Mouse (Mus musculus): ENCODE data around the gene Olfr1024. TPM values are rescaled to one million over a fixed set of nuclear protein-coding genes. Genes with fewer than 3 reads are reported as not detected.

Gene Olfr1024
- polyA plus RNA-seq (2014; fragmentation: Illumina TruSeq; extraction: RNeasy Lipid Tissue Mini Kit (QIAGEN cat#74804); ENCODE audit: low read depth, low replicate concordance), result not detected

GRCm38 (mm10) chr2:85904952-85905351, at the start of gene Olfr1024:
TSS of gene Olfr1024 (minus strand) at chr2:85905052.

GRCm38 (mm10) chr2:85950137-85950536, 45.3 kb upstream of the Olfr1024 start, which contains the start of gene Olfr1028:
TSS of gene Olfr1028 (plus strand) at chr2:85950437.

GRCm38 (mm10) chr2:85921258-85921657, 16.4 kb upstream of the Olfr1024 start, which contains the start of gene Olfr1026:
TSS of gene Olfr1026 (plus strand) at chr2:85921558.

GRCm38 (mm10) chr2:85914893-85915292, 10.0 kb upstream of the Olfr1024 start, which contains the start of gene Olfr1025-ps1:
TSS of gene Olfr1025-ps1 (plus strand) at chr2:85915193.

GRCm38 (mm10) chr2:85885340-85885739, 19.5 kb downstream of the Olfr1024 start, which contains the start of gene Olfr1023:
TSS of gene Olfr1023 (plus strand) at chr2:85885640.

GRCm38 (mm10) chr2:85868294-85868693, 36.6 kb downstream of the Olfr1024 start, which contains the start of gene Olfr1022:
TSS of gene Olfr1022 (plus strand) at chr2:85868594.

Other genes starting within 250 kb of the Olfr1024 start
- gene Olfr154, start 240.6 kb downstream of the Olfr1024 start, polyA plus RNA-seq (2014; fragmentation: Illumina TruSeq; extraction: RNeasy Lipid Tissue Mini Kit (QIAGEN cat#74804); ENCODE audit: low read depth, low replicate concordance), result not detected
- gene Olfr1006, start 226.3 kb downstream of the Olfr1024 start, polyA plus RNA-seq (2014; fragmentation: Illumina TruSeq; extraction: RNeasy Lipid Tissue Mini Kit (QIAGEN cat#74804); ENCODE audit: low read depth, low replicate concordance), result not detected
- gene Olfr1008, start 215.6 kb downstream of the Olfr1024 start, polyA plus RNA-seq (2014; fragmentation: Illumina TruSeq; extraction: RNeasy Lipid Tissue Mini Kit (QIAGEN cat#74804); ENCODE audit: low read depth, low replicate concordance), result not detected
- gene Olfr1009, start 189.6 kb downstream of the Olfr1024 start, polyA plus RNA-seq (2014; fragmentation: Illumina TruSeq; extraction: RNeasy Lipid Tissue Mini Kit (QIAGEN cat#74804); ENCODE audit: low read depth, low replicate concordance), result not detected
- gene Olfr1012, start 142.3 kb downstream of the Olfr1024 start, polyA plus RNA-seq (2014; fragmentation: Illumina TruSeq; extraction: RNeasy Lipid Tissue Mini Kit (QIAGEN cat#74804); ENCODE audit: low read depth, low replicate concordance), result not detected
- not detected for gene Olfr1013, start 138.0 kb downstream of the Olfr1024 start, polyA plus RNA-seq (2014; fragmentation: Illumina TruSeq; extraction: RNeasy Lipid Tissue Mini Kit (QIAGEN cat#74804); ENCODE audit: low read depth, low replicate concordance)
- not detected for gene Olfr1014, start 132.3 kb downstream of the Olfr1024 start, polyA plus RNA-seq (2014; fragmentation: Illumina TruSeq; extraction: RNeasy Lipid Tissue Mini Kit (QIAGEN cat#74804); ENCODE audit: low read depth, low replicate concordance)
- gene Olfr1015, start 123.0 kb downstream of the Olfr1024 start, polyA plus RNA-seq (2014; fragmentation: Illumina TruSeq; extraction: RNeasy Lipid Tissue Mini Kit (QIAGEN cat#74804); ENCODE audit: low read depth, low replicate concordance), result not detected
- not detected for gene Olfr1016, start 102.5 kb downstream of the Olfr1024 start, polyA plus RNA-seq (2014; fragmentation: Illumina TruSeq; extraction: RNeasy Lipid Tissue Mini Kit (QIAGEN cat#74804); ENCODE audit: low read depth, low replicate concordance)
- not detected for gene Olfr1018, start 86.6 kb downstream of the Olfr1024 start, polyA plus RNA-seq (2014; fragmentation: Illumina TruSeq; extraction: RNeasy Lipid Tissue Mini Kit (QIAGEN cat#74804); ENCODE audit: low read depth, low replicate concordance)
- gene Olfr1019, start 59.6 kb downstream of the Olfr1024 start, polyA plus RNA-seq (2014; fragmentation: Illumina TruSeq; extraction: RNeasy Lipid Tissue Mini Kit (QIAGEN cat#74804); ENCODE audit: low read depth, low replicate concordance), result not detected
- not detected for gene Olfr1020, start 58.0 kb downstream of the Olfr1024 start, polyA plus RNA-seq (2014; fragmentation: Illumina TruSeq; extraction: RNeasy Lipid Tissue Mini Kit (QIAGEN cat#74804); ENCODE audit: low read depth, low replicate concordance)
- not detected for gene Olfr1022, start 36.5 kb downstream of the Olfr1024 start, polyA plus RNA-seq (2014; fragmentation: Illumina TruSeq; extraction: RNeasy Lipid Tissue Mini Kit (QIAGEN cat#74804); ENCODE audit: low read depth, low replicate concordance)
- gene Olfr1023, start 19.4 kb downstream of the Olfr1024 start, polyA plus RNA-seq (2014; fragmentation: Illumina TruSeq; extraction: RNeasy Lipid Tissue Mini Kit (QIAGEN cat#74804); ENCODE audit: low read depth, low replicate concordance), result not detected
- gene Olfr1025-ps1, start 10.1 kb upstream of the Olfr1024 start, polyA plus RNA-seq (2014; fragmentation: Illumina TruSeq; extraction: RNeasy Lipid Tissue Mini Kit (QIAGEN cat#74804); ENCODE audit: low read depth, low replicate concordance), result not detected
- gene Olfr1026, start 16.5 kb upstream of the Olfr1024 start, polyA plus RNA-seq (2014; fragmentation: Illumina TruSeq; extraction: RNeasy Lipid Tissue Mini Kit (QIAGEN cat#74804); ENCODE audit: low read depth, low replicate concordance), result not detected
- gene Olfr1028, start 45.4 kb upstream of the Olfr1024 start, polyA plus RNA-seq (2014; fragmentation: Illumina TruSeq; extraction: RNeasy Lipid Tissue Mini Kit (QIAGEN cat#74804); ENCODE audit: low read depth, low replicate concordance), result not detected
- 0.13 TPM for gene Olfr1029, start 68.8 kb upstream of the Olfr1024 start, polyA plus RNA-seq (2014; fragmentation: Illumina TruSeq; extraction: RNeasy Lipid Tissue Mini Kit (QIAGEN cat#74804); ENCODE audit: low read depth, low replicate concordance)
- gene Olfr1030, start 74.2 kb upstream of the Olfr1024 start, polyA plus RNA-seq (2014; fragmentation: Illumina TruSeq; extraction: RNeasy Lipid Tissue Mini Kit (QIAGEN cat#74804); ENCODE audit: low read depth, low replicate concordance), result not detected
- not detected for gene Olfr1031, start 85.3 kb upstream of the Olfr1024 start, polyA plus RNA-seq (2014; fragmentation: Illumina TruSeq; extraction: RNeasy Lipid Tissue Mini Kit (QIAGEN cat#74804); ENCODE audit: low read depth, low replicate concordance)
- not detected for gene Olfr1032, start 100.5 kb upstream of the Olfr1024 start, polyA plus RNA-seq (2014; fragmentation: Illumina TruSeq; extraction: RNeasy Lipid Tissue Mini Kit (QIAGEN cat#74804); ENCODE audit: low read depth, low replicate concordance)
- gene Olfr1033, start 115.6 kb upstream of the Olfr1024 start, polyA plus RNA-seq (2014; fragmentation: Illumina TruSeq; extraction: RNeasy Lipid Tissue Mini Kit (QIAGEN cat#74804); ENCODE audit: low read depth, low replicate concordance), result 14.7 TPM
- gene Olfr1034, start 140.8 kb upstream of the Olfr1024 start, polyA plus RNA-seq (2014; fragmentation: Illumina TruSeq; extraction: RNeasy Lipid Tissue Mini Kit (QIAGEN cat#74804); ENCODE audit: low read depth, low replicate concordance), result 5.8 TPM
- gene Olfr1036, start 168.9 kb upstream of the Olfr1024 start, polyA plus RNA-seq (2014; fragmentation: Illumina TruSeq; extraction: RNeasy Lipid Tissue Mini Kit (QIAGEN cat#74804); ENCODE audit: low read depth, low replicate concordance), result not detected
- gene Olfr1037, start 182.3 kb upstream of the Olfr1024 start, polyA plus RNA-seq (2014; fragmentation: Illumina TruSeq; extraction: RNeasy Lipid Tissue Mini Kit (QIAGEN cat#74804); ENCODE audit: low read depth, low replicate concordance), result not detected
- not detected for gene Olfr1039, start 230.9 kb upstream of the Olfr1024 start, polyA plus RNA-seq (2014; fragmentation: Illumina TruSeq; extraction: RNeasy Lipid Tissue Mini Kit (QIAGEN cat#74804); ENCODE audit: low read depth, low replicate concordance)
- not detected for gene Olfr1040, start 241.7 kb upstream of the Olfr1024 start, polyA plus RNA-seq (2014; fragmentation: Illumina TruSeq; extraction: RNeasy Lipid Tissue Mini Kit (QIAGEN cat#74804); ENCODE audit: low read depth, low replicate concordance)